28 mouse cellular contexts compared by ENCODE assay signal in the genomic region with DNA sequence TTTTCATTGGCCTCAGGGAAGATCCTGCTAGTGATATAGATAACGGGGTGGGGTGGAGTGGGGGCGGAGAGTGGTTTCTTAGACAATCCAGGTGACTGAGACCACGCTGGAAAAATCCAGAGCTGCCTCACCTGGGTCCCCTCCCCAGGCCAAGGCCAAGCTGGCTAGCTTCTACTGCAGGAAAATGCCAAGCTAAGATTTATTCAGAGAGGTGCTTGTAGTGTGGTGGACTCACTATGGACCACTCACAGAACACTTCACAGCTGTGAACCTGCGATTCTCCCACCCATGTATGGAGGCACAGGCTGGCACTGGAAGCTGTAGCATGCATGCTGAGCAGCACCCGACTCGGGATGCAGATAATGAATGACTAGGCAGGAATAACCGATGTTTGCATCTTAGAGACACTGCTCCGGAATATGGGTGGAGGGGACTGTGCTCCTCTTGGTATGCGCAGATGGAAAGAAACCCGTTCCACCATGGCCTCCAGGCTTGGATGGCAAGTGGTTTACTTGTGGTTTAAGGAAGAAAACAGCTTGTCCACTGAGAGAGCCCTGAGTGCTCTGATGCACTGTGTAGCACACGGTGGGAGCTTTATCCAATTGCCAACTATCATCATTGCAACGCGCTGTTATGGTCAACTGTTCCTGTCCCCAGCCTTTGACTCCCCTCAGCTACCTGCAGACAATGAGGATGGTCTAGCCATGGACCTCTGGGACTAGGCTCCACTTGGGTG. TPM values are rescaled to one million over a fixed set of nuclear protein-coding genes. Genes with fewer than 3 reads are reported as not detected.
DNase-seq lines count a peak whose midpoint lies in the region; ATAC-seq and TF ChIP-seq lines count a peak whose summit lies in the region.
"Had no signal": no experiment of that assay in that cellular context is flagged by ENCODE, and none has a peak within 500 bp of the region (broad histone marks: within the 10 kb centered on the region; RNA-seq: fewer than 3 reads in every experiment).

No protein-coding gene starts in this region.

- no peaks in the 10 kb centered on the region for H3K9me3 ChIP-seq in hindbrain, embryonic 15.5 days
- H3K9me3 ChIP-seq in hindbrain, embryonic 11.5 days (ENCODE audit: control insufficient read depth, low read length), result no peaks in the 10 kb centered on the region
- no peaks in the 10 kb centered on the region for H3K9me3 ChIP-seq in midbrain, embryonic 13.5 days
- H3K9me3 ChIP-seq in midbrain, embryonic 15.5 days, result no peaks in the 10 kb centered on the region
- H3K9me3 ChIP-seq in limb, embryonic 10.5 days (replicated peaks), result no peaks in the 10 kb centered on the region
- H3K9me3 ChIP-seq: heart, embryonic 13.5 days; hindbrain, embryonic 12.5 days; limb, embryonic 13.5 days; liver, embryonic 12.5 days; neural tube, embryonic 12.5 days had no signal

- H3K4me2 ChIP-seq in hindbrain, embryonic 15.5 days, result peak overlapping the region; percentile 98; the same call in 1 of the 2 replicates
- no peak overlapping the region for H3K4me2 ChIP-seq in hindbrain, embryonic 11.5 days (replicated peaks; ENCODE audit: low read depth, low read length)
- peak overlapping the region; percentile 97; the same call in 1 of the 2 replicates for H3K4me2 ChIP-seq in midbrain, embryonic 13.5 days (replicated peaks)
- no peak overlapping the region for H3K4me2 ChIP-seq in midbrain, embryonic 15.5 days

- TF ChIP-seq CTCF in cerebellum, adult 2 months (IDR thresholded peaks at IDR 0.05; ENCODE audit: borderline replicate concordance, insufficient read depth, low read depth, low read length), result no peak

- H3K4me1 ChIP-seq in cerebellum, adult 2 months (ENCODE audit: control insufficient read depth, insufficient read depth, low read length), result peaks cover 11% of the 10 kb centered on the region
- peaks cover 28% of the 10 kb centered on the region for H3K4me1 ChIP-seq in hindbrain, embryonic 15.5 days (replicated peaks)
- peaks cover 6% of the 10 kb centered on the region; the same call in 1 of the 2 replicates for H3K4me1 ChIP-seq in hindbrain, embryonic 11.5 days (replicated peaks; ENCODE audit: control insufficient read depth, insufficient read depth, low read length)
- peaks cover 28% of the 10 kb centered on the region for H3K4me1 ChIP-seq in midbrain, embryonic 13.5 days (replicated peaks)
- H3K4me1 ChIP-seq in midbrain, embryonic 15.5 days, result peaks cover 28% of the 10 kb centered on the region
- peaks cover 22% of the 10 kb centered on the region for H3K4me1 ChIP-seq in limb, embryonic 10.5 days

- TF ChIP-seq POLR2A in cerebellum, adult 2 months (IDR thresholded peaks at IDR 0.05; ENCODE audit: borderline replicate concordance, insufficient read depth, low read length), result no peak

- no peak for ATAC-seq in hindbrain, embryonic 15.5 days (ENCODE audit: low FRiP score, low read depth)
- no peak for ATAC-seq in hindbrain, embryonic 11.5 days (ENCODE audit: low FRiP score)
- no peak for ATAC-seq in midbrain, embryonic 13.5 days
- no peak for ATAC-seq in midbrain, embryonic 15.5 days (replicated peaks)
- no peak for ATAC-seq in inflammation-experienced regulatory T-cells, adult 6 months
- ATAC-seq: CD4-positive, CD25-positive, alpha-beta regulatory T cell, adult 4 months had no signal

- no peaks in the 10 kb centered on the region for H3K27me3 ChIP-seq in cerebellum, adult 2 months (ENCODE audit: control insufficient read depth, insufficient read depth, low read length)
- H3K27me3 ChIP-seq in hindbrain, embryonic 15.5 days, result peaks cover 58% of the 10 kb centered on the region
- H3K27me3 ChIP-seq in hindbrain, embryonic 11.5 days (ENCODE audit: control insufficient read depth, insufficient read depth, low read length), result peaks cover 56% of the 10 kb centered on the region
- peaks cover 69% of the 10 kb centered on the region for H3K27me3 ChIP-seq in midbrain, embryonic 13.5 days
- H3K27me3 ChIP-seq in midbrain, embryonic 15.5 days (replicated peaks), result peaks cover 57% of the 10 kb centered on the region
- H3K27me3 ChIP-seq in limb, embryonic 10.5 days (ENCODE audit: low read depth, poor library complexity, severe bottlenecking), result peaks cover 65% of the 10 kb centered on the region

- 38% methylated on average over 13 of the region's 13 CpGs for WGBS in cerebellum, adult 2 months
- WGBS in hindbrain, embryonic 15.5 days, result 64% methylated on average over 13 of the region's 13 CpGs
- 65% methylated on average over 13 of the region's 13 CpGs for WGBS in hindbrain, embryonic 11.5 days
- WGBS in midbrain, embryonic 13.5 days, result 69% methylated on average over 13 of the region's 13 CpGs
- WGBS in midbrain, embryonic 15.5 days, result 64% methylated on average over 13 of the region's 13 CpGs
- WGBS in limb, embryonic 10.5 days, result 65% methylated on average over 13 of the region's 13 CpGs

- H3K9ac ChIP-seq in hindbrain, embryonic 15.5 days, result no peak overlapping the region
- H3K9ac ChIP-seq in hindbrain, embryonic 11.5 days (ENCODE audit: low read depth, low read length), result no peak overlapping the region
- H3K9ac ChIP-seq in midbrain, embryonic 13.5 days (replicated peaks), result no peak overlapping the region
- no peak overlapping the region for H3K9ac ChIP-seq in midbrain, embryonic 15.5 days
- H3K9ac ChIP-seq: forebrain, postnatal 0 days; heart, embryonic 13.5 days; hindbrain, embryonic 12.5 days; limb, embryonic 13.5 days; liver, embryonic 12.5 days had no signal

- DNase-seq in cerebellum, adult 2 months, result peak; percentile 32 to 47
- DNase-seq in cerebellum, postnatal 14 days, result no peak
- no peak for DNase-seq in hindbrain, embryonic 11.5 days (ENCODE audit: low spot score)
- DNase-seq in limb, embryonic 10.5 days (ENCODE audit: low spot score), result peak; percentile 27
- DNase-seq: adrenal gland, postnatal 25 days; embryo, embryonic 11 days; forebrain, postnatal 0 days; gastrocnemius, postnatal 14 days; heart, adult 18-20 months; heart, postnatal 14 days; kidney, postnatal 25 days; lung, adult 2 months; lung, postnatal 14 days; thymus, adult 2 months had no signal

- peak overlapping the region; percentile 61 for H3K4me3 ChIP-seq in cerebellum, adult 2 months (replicated peaks; ENCODE audit: insufficient read depth, low read depth, low read length)
- peak overlapping the region; percentile 50; the same call in 1 of the 2 replicates for H3K4me3 ChIP-seq in hindbrain, embryonic 15.5 days
- no peak overlapping the region for H3K4me3 ChIP-seq in hindbrain, embryonic 11.5 days (ENCODE audit: low read depth, low read length)
- H3K4me3 ChIP-seq in midbrain, embryonic 13.5 days (replicated peaks), result no peak overlapping the region
- H3K4me3 ChIP-seq in midbrain, embryonic 15.5 days, result no peak overlapping the region
- no peak overlapping the region for H3K4me3 ChIP-seq in limb, embryonic 10.5 days

- H3K36me3 ChIP-seq in hindbrain, embryonic 15.5 days, result no peaks in the 10 kb centered on the region
- H3K36me3 ChIP-seq in hindbrain, embryonic 11.5 days (ENCODE audit: control insufficient read depth, insufficient read depth, low read length), result no peaks in the 10 kb centered on the region
- no peaks in the 10 kb centered on the region for H3K36me3 ChIP-seq in midbrain, embryonic 13.5 days
- no peaks in the 10 kb centered on the region for H3K36me3 ChIP-seq in midbrain, embryonic 15.5 days (replicated peaks)
- H3K36me3 ChIP-seq in limb, embryonic 10.5 days, result no peaks in the 10 kb centered on the region
- H3K36me3 ChIP-seq: heart, embryonic 13.5 days; hindbrain, embryonic 12.5 days; limb, embryonic 13.5 days; liver, embryonic 12.5 days; neural tube, embryonic 12.5 days had no signal

- peak overlapping the region; percentile 95 for H3K27ac ChIP-seq in cerebellum, adult 2 months (ENCODE audit: insufficient read depth, low read length)
- H3K27ac ChIP-seq in hindbrain, embryonic 15.5 days (replicated peaks), result no peak overlapping the region
- H3K27ac ChIP-seq in hindbrain, embryonic 11.5 days (ENCODE audit: low read depth, low read length), result no peak overlapping the region
- H3K27ac ChIP-seq in midbrain, embryonic 13.5 days, result no peak overlapping the region
- H3K27ac ChIP-seq in midbrain, embryonic 15.5 days, result no peak overlapping the region
- H3K27ac ChIP-seq in limb, embryonic 10.5 days, result no peak overlapping the region
- H3K27ac ChIP-seq: heart, embryonic 13.5 days; hindbrain, embryonic 12.5 days; limb, embryonic 13.5 days; liver, embryonic 12.5 days; neural tube, embryonic 12.5 days had no signal

RNA-seq across cellular contexts. Expression of gene Kcnk12, which starts 1.6 kb away (rescaled TPM):
- polyA plus RNA-seq in cerebellum, adult 2 months (2012; rRNA removed), result 43.2 and 50.4 TPM in 2 replicates
- polyA plus RNA-seq in hindbrain, embryonic 15.5 days (2015; fragmentation: Nextera tagmentation; extraction: Ambion mirVana), result 0.77 and 1.2 TPM in 2 replicates
- polyA plus RNA-seq in hindbrain, embryonic 11.5 days (2014; fragmentation: Nextera tagmentation; extraction: Ambion mirVana), result 0.10 and 0.39 TPM in 2 replicates
- 0.36 and 0.45 TPM in 2 replicates for polyA plus RNA-seq in midbrain, embryonic 13.5 days (2015; fragmentation: Nextera tagmentation; extraction: Ambion mirVana)
- 0.44 and 1.1 TPM in 2 replicates for polyA plus RNA-seq in midbrain, embryonic 15.5 days (2015; fragmentation: Nextera tagmentation; extraction: Ambion mirVana)
- not detected in 2 replicates for polyA plus RNA-seq in limb, embryonic 10.5 days (2016; fragmentation: Nextera tagmentation; extraction: Ambion mirVana)
- polyA plus RNA-seq in inflammation-experienced regulatory T-cells, adult 6 months (2017; shearing (Covaris generic)), result not detected
- polyA plus RNA-seq: CD4-positive, CD25-positive, alpha-beta regulatory T cell, adult 4 months; embryonic facial prominence, embryonic 14.5 days; heart, embryonic 13.5 days; intestine, embryonic 16.5 days; kidney, embryonic 14.5 days; limb, embryonic 13.5 days; stomach, embryonic 14.5 days had no signal

Comparison
In these comparisons a context has a peak if more than half of its experiments do, and no peak if none do; other contexts are left out.
1. DNase-seq: peak in cerebellum, adult 2 months (2 of 2) and limb, embryonic 10.5 days (single experiment); none in cerebellum, postnatal 14 days (0 of 2) and hindbrain, embryonic 11.5 days (single experiment).
2. H3K4me3 ChIP-seq: peak in cerebellum, adult 2 months (single experiment) and hindbrain, embryonic 15.5 days (single experiment); none in hindbrain, embryonic 11.5 days (single experiment), midbrain, embryonic 13.5 days (single experiment), midbrain, embryonic 15.5 days (single experiment) and limb, embryonic 10.5 days (single experiment).
3. H3K4me2 ChIP-seq: peak in hindbrain, embryonic 15.5 days (single experiment) and midbrain, embryonic 13.5 days (single experiment); none in hindbrain, embryonic 11.5 days (single experiment) and midbrain, embryonic 15.5 days (single experiment).
4. RNA of gene Kcnk12, which starts 1.6 kb away (polyA plus RNA-seq): 43.2 to 50.4 TPM in cerebellum, adult 2 months; 0.77 to 1.2 TPM in hindbrain, embryonic 15.5 days, 0.44 to 1.1 TPM in midbrain, embryonic 15.5 days, 0.10 to 0.39 TPM in hindbrain, embryonic 11.5 days, 0.36 to 0.45 TPM in midbrain, embryonic 13.5 days, not detected in limb, embryonic 10.5 days and not detected in inflammation-experienced regulatory T-cells, adult 6 months; every median in the first group is over 10 times any median in the second.